ENCODE assay signal across 13 mouse cellular contexts in genomic region chr17:14730629-14731028, GRCm38 (mm10).
"Had no signal": no experiment of that assay in that cellular context is flagged by ENCODE, and none has a peak within 500 bp of the region (broad histone marks: within the 10 kb centered on the region; RNA-seq: fewer than 3 reads in every experiment).

No protein-coding gene starts in this region.

- H3K4me1 ChIP-seq: limb, embryonic 15.5 days; liver, embryonic 12.5 days had no signal

- H3K27ac ChIP-seq: limb, embryonic 15.5 days; liver, embryonic 12.5 days; midbrain, embryonic 10.5 days; neural tube, embryonic 12.5 days had no signal

- DNase-seq: kidney, postnatal 14 days; layer of hippocampus, postnatal 36 days; lung, postnatal 4 days; midbrain, embryonic 14.5 days; retina, postnatal 1 day; right cerebral cortex, postnatal 4 days; spleen, adult 18-20 months; thymus, adult 18-20 months; thymus, postnatal 14 days had no signal

- H3K27me3 ChIP-seq: limb, embryonic 15.5 days; liver, embryonic 12.5 days; neural tube, embryonic 12.5 days had no signal

- H3K9ac ChIP-seq: limb, embryonic 15.5 days; liver, embryonic 12.5 days; neural tube, embryonic 12.5 days had no signal

- H3K36me3 ChIP-seq: limb, embryonic 15.5 days; liver, embryonic 12.5 days; midbrain, embryonic 10.5 days; neural tube, embryonic 12.5 days had no signal

- H3K4me2 ChIP-seq: limb, embryonic 15.5 days; liver, embryonic 12.5 days; neural tube, embryonic 12.5 days had no signal

- ATAC-seq: liver, embryonic 12.5 days had no signal

- H3K9me3 ChIP-seq: limb, embryonic 15.5 days; liver, embryonic 12.5 days; midbrain, embryonic 10.5 days; neural tube, embryonic 12.5 days had no signal

- H3K4me3 ChIP-seq: limb, embryonic 15.5 days; liver, embryonic 12.5 days; midbrain, embryonic 10.5 days; neural tube, embryonic 12.5 days had no signal
